Mouse (Mus musculus) hindbrain, embryonic 15.5 days (tissue): ENCODE data around the gene Shroom3. TPM values are rescaled to one million over a fixed set of nuclear protein-coding genes. Genes with fewer than 3 reads are reported as not detected.

Source experiments
- ATAC-seq: fragments of 200-750 bp; cut with Nextera tagmentation; 2 replicates; pipeline ENCODE4 v1.8.0; 2017; ENCODE audit warnings: low read depth, moderate number of reproducible peaks, moderate TSS enrichment; ENCODE audit not compliant: low FRiP score
- H3K27ac ChIP-seq: fragments of 300-500 bp; sonication (generic); replicated peaks from 2 replicates; pipeline ENCODE4 v1.5.1; 2015; ENCODE audit warnings: mild to moderate bottlenecking, inconsistent platforms
- H3K27me3 ChIP-seq: fragments of 300-500 bp; sonication (generic); 2 replicates; pipeline ENCODE4 v1.6.1; 2015; ENCODE audit warnings: control low read depth, inconsistent platforms
- H3K36me3 ChIP-seq: fragments of 300-500 bp; sonication (generic); 2 replicates; pipeline ENCODE4 v1.6.1; 2015; ENCODE audit warnings: control low read depth, inconsistent platforms
- H3K4me1 ChIP-seq: fragments of 300-500 bp; sonication (generic); replicated peaks from 2 replicates; pipeline ENCODE4 v1.6.1; 2015; ENCODE audit warnings: control low read depth, inconsistent platforms
- H3K4me2 ChIP-seq: fragments of 300-500 bp; sonication (generic); 2 replicates; pipeline ENCODE4 v1.6.1; 2015; ENCODE audit warnings: moderate library complexity, mild to moderate bottlenecking, inconsistent platforms
- H3K4me3 ChIP-seq: fragments of 300-500 bp; sonication (generic); 2 replicates; pipeline ENCODE4 v1.5.1; 2015; ENCODE audit warnings: mild to moderate bottlenecking, inconsistent platforms
- H3K9ac ChIP-seq: fragments of 300-500 bp; sonication (generic); 2 replicates; pipeline ENCODE4 v1.6.1; 2015; ENCODE audit warnings: inconsistent platforms
- H3K9me3 ChIP-seq: fragments of 300-500 bp; sonication (generic); 2 replicates; pipeline ENCODE4 v1.6.1; 2016; ENCODE audit warnings: control low read depth, inconsistent platforms
- WGBS: fragments of 180-500 bp; shearing (Covaris S2); methylation state at CpG from one replicate; pipeline ENCODE4 v1.1.7; 2015; 5-methylcytosine and 5-hydroxymethylcytosine counted together
- polyA plus RNA-seq: library from polyadenylated mRNA; unstranded; fragments of >200 nt; fragmentation: Nextera tagmentation; extraction: Ambion mirVana; gene quantifications from 2 replicates; pipeline ENCODE4 v1.2.1, GENCODE M21; 2015

Shroom3 gene
- polyA plus RNA-seq, 1 experiment from 2014 or later: 2.2 TPM

GRCm38 (mm10) chr5:92762425-92762824 is 79.2 kb downstream of the Shroom3 start:
- H3K27ac ChIP-seq: no peak overlapping the region
- WGBS: 93% methylated on average over 5 of the region's 5 CpGs

DNA sequence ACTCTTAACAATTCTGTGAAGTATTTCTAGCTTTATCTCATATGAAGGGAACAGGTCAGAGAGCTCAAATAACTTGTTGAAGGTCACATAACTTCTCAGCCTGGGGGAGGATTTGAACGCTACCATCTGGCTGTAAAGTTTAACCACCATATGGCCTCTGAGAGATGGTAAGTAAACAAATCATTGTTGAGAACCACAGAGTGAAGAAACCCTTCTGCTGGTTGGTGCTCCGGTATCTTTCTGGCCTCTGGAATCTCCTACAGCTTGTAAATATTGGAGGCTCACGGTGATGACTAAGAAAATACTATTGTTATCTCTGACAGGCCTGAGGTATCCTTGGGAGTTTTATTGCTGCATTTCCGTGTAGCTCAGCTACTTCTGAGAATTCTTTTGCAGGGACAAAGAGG is 80.3 kb downstream of the Shroom3 start:
- no peaks in the 10 kb centered on the region for H3K27me3 ChIP-seq
- no peak overlapping the region for H3K9ac ChIP-seq
- H3K9me3 ChIP-seq: no peaks in the 10 kb centered on the region
- no peaks in the 10 kb centered on the region for H3K36me3 ChIP-seq
- no peak overlapping the region for H3K4me3 ChIP-seq
- no peak overlapping the region for H3K27ac ChIP-seq
- H3K4me1 ChIP-seq: no peaks in the 10 kb centered on the region
- no peak for ATAC-seq
- no peak overlapping the region for H3K4me2 ChIP-seq
- 37% methylated on average over 4 of the region's 4 CpGs for WGBS

More at GRCm38 (mm10) chr5:92762425-92762824, 79.2 kb downstream of the Shroom3 start:
- Histone ChIP-seq H3K27me3 (no peaks in the 10 kb centered on the region), H3K4me3 (no peak overlapping the region), H3K9me3 (no peaks in the 10 kb centered on the region), H3K9ac (no peak overlapping the region), H3K36me3 (no peaks in the 10 kb centered on the region), H3K4me1 (no peaks in the 10 kb centered on the region), H3K4me2 (no peak overlapping the region)
- ATAC-seq: no peak

- Histone ChIP-seq H3K27me3 (no peaks in the 10 kb centered on the region), H3K4me2 (no peak overlapping the region), H3K36me3 (no peaks in the 10 kb centered on the region), H3K4me1 (no peaks in the 10 kb centered on the region), H3K4me3 (no peak overlapping the region), H3K27ac (no peak overlapping the region), H3K9me3 (no peaks in the 10 kb centered on the region), H3K9ac (no peak overlapping the region)
- WGBS: 41% methylated on average over 4 of the region's 4 CpGs
- no peak for ATAC-seq
Observed at GRCm38 (mm10) chr5:92766301-92766700, 83.1 kb downstream of the Shroom3 start.

- ATAC-seq: no peak
- Histone ChIP-seq H3K27ac (no peak overlapping the region), H3K4me1 (no peaks in the 10 kb centered on the region), H3K36me3 (no peaks in the 10 kb centered on the region), H3K27me3 (no peaks in the 10 kb centered on the region), H3K9me3 (no peaks in the 10 kb centered on the region), H3K4me3 (no peak overlapping the region), H3K9ac (no peak overlapping the region), H3K4me2 (no peak overlapping the region)
- 44% methylated on average over 7 of the region's 7 CpGs for whole genome bisulfite sequencing
Observed at GRCm38 (mm10) chr5:92767194-92767777, 84.1 kb downstream of the Shroom3 start.

DNA sequence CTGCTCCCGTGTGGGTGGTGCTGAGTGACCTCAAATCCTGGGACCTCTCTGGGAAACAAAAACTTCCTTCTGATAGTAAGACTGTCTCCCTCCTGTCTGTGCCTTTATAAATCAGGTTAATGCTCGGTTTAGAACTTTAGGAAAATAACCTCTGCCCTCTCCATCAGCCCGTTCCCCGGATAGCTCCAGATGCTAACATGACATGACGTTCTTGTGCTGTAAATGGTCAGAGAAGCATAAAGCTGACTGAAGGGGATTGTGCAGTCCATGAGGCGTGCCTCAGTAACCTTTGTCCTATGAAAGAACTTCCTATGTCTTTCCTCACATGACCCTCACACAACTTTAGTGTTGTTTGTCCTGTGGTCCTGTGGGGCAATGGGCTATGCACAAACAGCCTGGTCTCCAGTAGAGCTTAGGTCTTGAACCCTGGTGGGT is 84.6 kb downstream of the Shroom3 start:
- Histone ChIP-seq H3K27me3 (no peaks in the 10 kb centered on the region), H3K36me3 (no peaks in the 10 kb centered on the region), H3K4me1 (no peaks in the 10 kb centered on the region), H3K9me3 (no peaks in the 10 kb centered on the region), H3K4me3 (no peak overlapping the region), H3K4me2 (no peak overlapping the region), H3K27ac (no peak overlapping the region), H3K9ac (no peak overlapping the region)
- no peak for ATAC-seq
- WGBS: 57% methylated on average over 6 of the region's 6 CpGs

DNA sequence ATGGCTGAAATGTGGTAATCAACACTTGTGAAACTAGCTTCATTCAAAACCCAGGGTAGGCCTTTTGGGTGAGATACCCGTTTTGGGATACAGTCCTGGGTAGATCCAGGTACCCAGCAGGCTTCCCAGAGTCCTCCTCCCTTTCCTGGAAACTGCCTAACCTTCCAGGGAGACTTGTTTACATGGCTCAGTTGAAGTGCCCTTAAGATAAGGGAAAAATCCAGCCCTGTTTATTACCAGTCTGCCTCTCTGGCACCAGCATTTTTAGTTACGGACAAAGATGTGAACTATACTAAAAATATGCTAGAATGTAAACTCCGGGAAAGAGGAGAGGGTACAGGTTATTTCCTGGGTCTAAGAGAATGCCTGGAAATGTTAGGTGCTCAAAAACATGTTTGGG is 90.6 kb downstream of the Shroom3 start:
- H3K27me3 ChIP-seq: no peaks in the 10 kb centered on the region
- no peak overlapping the region for H3K4me2 ChIP-seq
- H3K36me3 ChIP-seq: no peaks in the 10 kb centered on the region
- no peak overlapping the region for H3K4me3 ChIP-seq
- no peak overlapping the region for H3K27ac ChIP-seq
- WGBS: 83% methylated on average over 3 of the region's 3 CpGs
- H3K9me3 ChIP-seq: no peaks in the 10 kb centered on the region
- no peaks in the 10 kb centered on the region for H3K4me1 ChIP-seq
- no peak for ATAC-seq
- no peak overlapping the region for H3K9ac ChIP-seq

DNA sequence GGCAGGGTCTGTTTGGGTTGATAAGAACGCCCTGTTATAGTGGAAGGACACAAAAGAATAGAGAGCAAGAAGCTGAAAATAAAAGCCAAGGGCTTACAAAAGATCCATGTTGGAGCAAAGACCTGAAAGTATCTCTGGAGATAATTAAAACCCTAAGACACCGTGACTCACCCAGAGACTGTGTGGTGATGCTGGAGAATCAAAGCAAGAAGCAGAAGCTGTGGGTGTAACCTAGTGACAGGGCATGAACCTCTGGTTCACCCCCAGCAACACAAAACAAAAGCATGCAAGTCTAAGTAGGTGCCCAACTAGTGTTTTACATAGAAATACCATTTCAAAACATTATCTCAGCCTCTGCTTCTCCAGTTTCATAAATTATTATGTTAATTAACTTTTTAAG is 91.2 kb downstream of the Shroom3 start:
- H3K4me1 ChIP-seq: no peaks in the 10 kb centered on the region
- no peaks in the 10 kb centered on the region for H3K36me3 ChIP-seq
- H3K27ac ChIP-seq: no peak overlapping the region
- no peak overlapping the region for H3K4me2 ChIP-seq
- 44% methylated on average over 2 of the region's 2 CpGs for WGBS
- H3K9ac ChIP-seq: no peak overlapping the region
- no peaks in the 10 kb centered on the region for H3K9me3 ChIP-seq
- no peaks in the 10 kb centered on the region for H3K27me3 ChIP-seq
- H3K4me3 ChIP-seq: no peak overlapping the region
- ATAC-seq: no peak

DNA sequence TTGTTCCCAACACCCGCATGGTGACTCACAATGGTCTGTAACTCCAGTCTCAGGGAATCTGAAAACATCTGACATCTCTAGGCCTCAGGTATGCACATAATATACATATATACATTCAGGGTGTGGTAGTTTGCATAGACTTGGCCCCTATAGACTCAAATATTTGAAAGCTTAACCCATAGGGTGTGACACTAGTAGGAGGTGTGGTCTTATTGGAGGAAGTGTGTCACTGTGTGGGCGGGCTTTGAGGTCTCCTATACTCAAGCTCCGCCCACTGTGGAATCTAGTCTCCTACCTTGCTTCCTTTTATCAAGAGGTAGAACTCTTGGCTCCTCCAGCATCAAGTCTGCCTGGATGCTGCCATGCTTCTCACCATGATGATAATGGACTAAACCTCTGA is 91.7 kb downstream of the Shroom3 start:
- no peak overlapping the region for H3K9ac ChIP-seq

DNA sequence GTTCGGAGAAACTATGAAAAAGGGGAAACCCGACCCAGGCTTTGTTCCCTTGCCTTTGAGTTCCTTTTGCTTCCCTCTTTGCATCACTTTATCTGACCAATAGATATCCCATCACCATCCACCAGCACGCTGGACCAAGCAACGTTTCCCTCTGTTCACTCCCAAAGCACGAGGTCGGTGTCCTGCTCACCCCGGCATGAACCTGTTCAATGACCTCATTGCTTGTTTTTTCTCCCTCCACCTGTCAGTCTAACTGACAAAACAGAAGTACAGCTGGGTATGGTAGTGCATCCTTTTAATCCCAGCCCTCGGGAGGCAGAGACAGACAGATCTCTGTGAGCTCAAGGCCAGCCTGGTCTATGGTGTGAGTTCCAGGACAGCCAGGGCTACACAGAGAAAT is 95.2 kb downstream of the Shroom3 start:
- Histone ChIP-seq H3K36me3 (no peaks in the 10 kb centered on the region), H3K9ac (no peak overlapping the region), H3K4me2 (no peak overlapping the region), H3K27ac (no peak overlapping the region), H3K4me3 (no peak overlapping the region), H3K27me3 (no peaks in the 10 kb centered on the region), H3K9me3 (no peaks in the 10 kb centered on the region), H3K4me1 (no peaks in the 10 kb centered on the region)
- ATAC-seq: no peak
- WGBS: 68% methylated on average over 8 of the region's 8 CpGs

More for the DNA sequence above, 91.7 kb downstream of the Shroom3 start:
- Histone ChIP-seq H3K36me3 (no peaks in the 10 kb centered on the region), H3K27ac (no peak overlapping the region), H3K4me1 (no peaks in the 10 kb centered on the region), H3K4me2 (no peak overlapping the region), H3K4me3 (no peak overlapping the region), H3K27me3 (no peaks in the 10 kb centered on the region), H3K9me3 (no peaks in the 10 kb centered on the region)
- ATAC-seq: no peak
- WGBS: 96% methylated on average over 3 of the region's 3 CpGs

DNA sequence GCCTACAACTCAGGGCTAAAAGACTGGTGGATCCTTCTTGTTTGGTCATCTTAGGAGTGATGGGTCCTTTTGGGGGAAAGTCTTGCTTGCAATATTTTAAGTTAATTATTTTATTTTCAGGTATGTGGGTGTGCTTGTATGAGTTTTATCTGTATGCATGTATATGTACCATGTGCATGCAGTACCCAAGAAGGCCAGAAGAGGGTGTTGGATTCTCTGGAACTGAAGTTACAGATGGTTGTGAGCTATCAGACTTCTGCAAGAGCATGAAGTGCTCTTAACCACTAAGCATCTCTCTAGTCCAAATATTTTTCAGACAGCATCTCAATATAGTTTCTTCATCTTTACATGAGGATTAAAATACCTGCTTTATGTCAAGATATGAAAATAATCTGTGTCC is 97.8 kb downstream of the Shroom3 start:
- Histone ChIP-seq H3K9ac (no peak overlapping the region), H3K9me3 (no peaks in the 10 kb centered on the region), H3K4me1 (no peaks in the 10 kb centered on the region), H3K27me3 (no peaks in the 10 kb centered on the region), H3K4me3 (no peak overlapping the region), H3K4me2 (no peak overlapping the region), H3K27ac (no peak overlapping the region), H3K36me3 (no peaks in the 10 kb centered on the region)
- ATAC-seq: no peak

DNA sequence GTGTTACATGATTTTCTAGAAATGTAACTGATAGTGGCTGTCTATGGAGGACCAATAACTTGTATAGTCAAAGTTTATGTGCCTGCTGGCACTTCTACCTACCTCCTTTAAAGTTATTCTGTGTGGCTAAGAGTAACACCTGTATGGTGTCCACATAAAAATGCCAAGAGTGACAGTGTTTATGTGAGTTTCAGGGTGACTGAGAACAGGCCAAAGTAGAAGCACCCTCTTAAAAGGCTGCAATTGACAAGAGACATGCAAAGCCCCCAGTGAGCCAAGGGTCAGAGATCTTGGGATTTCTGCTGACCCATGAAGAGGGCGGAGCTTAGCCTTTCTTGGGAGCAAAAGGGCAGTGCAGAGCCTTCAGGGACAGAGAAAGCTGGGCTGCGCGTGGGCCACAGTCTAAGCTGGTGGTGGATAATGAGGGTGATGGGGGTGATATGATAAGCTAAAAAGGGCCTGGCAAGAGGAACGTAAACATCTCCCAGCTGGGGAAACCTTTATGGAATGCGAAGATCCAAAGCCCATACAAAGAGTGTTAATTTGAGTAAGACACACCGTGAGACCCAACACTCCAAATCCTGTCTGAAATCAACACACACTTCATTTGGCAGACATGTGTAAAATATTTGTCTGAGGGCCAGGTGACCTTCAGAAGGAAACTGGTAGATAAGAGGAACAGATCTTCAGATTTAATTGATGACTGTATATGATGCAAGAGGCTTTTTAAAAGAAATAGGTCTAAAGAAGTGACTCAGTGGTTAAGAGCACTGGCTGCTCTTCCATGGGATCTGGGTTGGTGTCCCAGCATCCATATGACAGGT is 101.0 kb downstream of the Shroom3 start:
- no peak overlapping the region for H3K27ac ChIP-seq
- no peaks in the 10 kb centered on the region for H3K4me1 ChIP-seq
- no peaks in the 10 kb centered on the region for H3K27me3 ChIP-seq
- no peak for ATAC-seq
- H3K4me3 ChIP-seq: no peak overlapping the region
- H3K36me3 ChIP-seq: no peaks in the 10 kb centered on the region
- H3K9me3 ChIP-seq: no peaks in the 10 kb centered on the region
- H3K4me2 ChIP-seq: no peak overlapping the region
- 37% methylated on average over 6 of the region's 6 CpGs for WGBS
- no peak overlapping the region for H3K9ac ChIP-seq

- no peaks in the 10 kb centered on the region for H3K27me3 ChIP-seq
- no peak overlapping the region for H3K27ac ChIP-seq
- no peaks in the 10 kb centered on the region for H3K4me1 ChIP-seq
- no peaks in the 10 kb centered on the region for H3K36me3 ChIP-seq
- H3K9me3 ChIP-seq: no peaks in the 10 kb centered on the region
- no peak overlapping the region for H3K9ac ChIP-seq
- H3K4me2 ChIP-seq: no peak overlapping the region
- ATAC-seq: no peak
- H3K4me3 ChIP-seq: no peak overlapping the region
- WGBS: 86% methylated on average over 11 of the region's 11 CpGs
Observed at GRCm38 (mm10) chr5:92785870-92786436, 102.7 kb downstream of the Shroom3 start.
